Mouse (Mus musculus) kidney, adult 2 months (tissue): ENCODE measurements around the gene Dab2. TPM values are rescaled to one million over a fixed set of nuclear protein-coding genes. Genes with fewer than 3 reads are reported as not detected.
A peak's percentile ranks its signal among the peaks of the same experiment; 100 is the strongest.

Experiments used
- DNase-seq: peaks from one replicate; pipeline ENCODE4 v3.0.0; 2021
- H3K27ac ChIP-seq: fragments of 200-500 bp; 2 replicates; pipeline ENCODE4 v1.5.1; 2012; ENCODE audit warnings: low read depth, low read length, control low read depth, inconsistent platforms; ENCODE audit not compliant: insufficient read depth
- H3K27me3 ChIP-seq: fragments of 200-500 bp; replicated peaks from 2 replicates; pipeline ENCODE4 v1.6.1; 2012; ENCODE audit warnings: mild to moderate bottlenecking, moderate library complexity, low read length, inconsistent platforms; ENCODE audit not compliant: control insufficient read depth, insufficient read depth
- H3K36me3 ChIP-seq: fragments of 200-500 bp; 2 replicates; pipeline ENCODE4 v1.6.1; 2012; ENCODE audit warnings: mild to moderate bottlenecking, moderate library complexity, low read length, inconsistent platforms; ENCODE audit not compliant: control insufficient read depth, insufficient read depth
- H3K4me1 ChIP-seq: fragments of 200-500 bp; 2 replicates; pipeline ENCODE4 v1.6.1; 2011; ENCODE audit warnings: low read length; ENCODE audit not compliant: control insufficient read depth, insufficient read depth
- H3K4me3 ChIP-seq: fragments of 200-500 bp; 2 replicates; pipeline ENCODE4 v1.5.1; 2011; ENCODE audit warnings: mild to moderate bottlenecking, low read depth, low read length, control low read depth; ENCODE audit not compliant: insufficient read depth
- CTCF ChIP-seq: fragments of 200-500 bp; conservative IDR thresholded peaks from 2 replicates; pipeline ENCODE4 v1.5.1; 2011; ENCODE audit warnings: low read depth, mild to moderate bottlenecking, control low read depth, low read length, moderate library complexity, mixed read lengths; ENCODE audit not compliant: insufficient read depth, insufficient read length
- POLR2A ChIP-seq: fragments of 200-500 bp; IDR thresholded peaks from one replicate; pipeline ENCODE4 v1.6.1; 2011; ENCODE audit warnings: low read depth, low read length, control low read depth
- WGBS: fragments of 180-500 bp; shearing (Covaris S2); methylation state at CpG from one replicate; pipeline ENCODE4 v1.1.7; 2018; 5-methylcytosine and 5-hydroxymethylcytosine counted together
- polyA plus RNA-seq: library from polyadenylated mRNA; depleted of rRNA; stranded (reverse); fragments of >200 nt; gene quantifications from 2 replicates; pipeline ENCODE4 v1.2.3, GENCODE M21; 2012

Gene Dab2
- polyA plus RNA-seq, 1 experiment: 281 TPM

DNA sequence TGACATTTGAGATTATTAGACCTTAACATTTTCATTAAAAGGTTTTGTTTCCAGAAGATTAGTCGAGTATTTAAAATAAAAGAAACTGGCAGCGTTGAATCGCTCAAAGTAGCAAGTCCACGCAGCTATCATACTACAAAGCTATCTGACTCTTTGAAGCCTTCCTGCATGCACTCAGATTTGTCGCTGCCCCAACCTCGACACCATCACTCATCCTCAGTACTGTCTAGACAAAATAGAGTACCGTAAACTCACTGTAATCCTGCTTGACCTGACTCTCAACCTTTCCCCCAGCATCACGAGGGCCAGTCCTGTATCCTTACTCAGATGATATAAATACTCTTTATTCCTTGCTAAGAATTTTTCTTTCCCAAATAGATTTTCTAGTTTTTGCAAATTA, 100.5 kb downstream of the Dab2 start:
- Histone ChIP-seq H3K27me3 (no peaks in the 10 kb centered on the region), H3K4me3 (no peak overlapping the region), H3K27ac (no peak overlapping the region), H3K4me1 (peaks cover 9% of the 10 kb centered on the region; the same call in 1 of the 2 replicates), H3K36me3 (peaks cover 2% of the 10 kb centered on the region; the same call in 1 of the 2 replicates)
- 52% methylated on average over 8 of the region's 8 CpGs for WGBS
- no peak for TF ChIP-seq CTCF
- no peak for TF ChIP-seq POLR2A
- no peak for DNase-seq

DNA sequence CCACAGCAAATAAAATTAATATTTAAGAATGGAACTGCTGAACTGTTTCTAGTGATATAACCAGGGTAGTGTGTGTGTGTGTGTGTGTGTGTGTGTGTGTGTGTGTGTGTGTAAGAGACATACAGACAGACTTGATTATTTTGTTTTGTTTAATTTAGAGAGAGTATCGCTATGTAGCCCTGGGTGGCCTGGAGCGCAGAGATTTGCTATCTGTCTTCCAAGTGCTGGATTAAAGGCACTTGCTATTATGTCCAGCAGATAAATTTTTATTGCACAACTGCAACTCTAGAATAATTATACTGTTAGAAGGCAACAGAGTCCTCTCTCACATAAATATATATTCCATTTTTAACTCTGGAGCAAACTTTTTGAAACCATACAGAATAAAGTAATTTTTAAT, 102.8 kb downstream of the Dab2 start:
- peaks cover 2% of the 10 kb centered on the region; the same call in 1 of the 2 replicates for H3K36me3 ChIP-seq
- 74% methylated on average over 2 of the region's 2 CpGs for WGBS
- no peak for DNase-seq
- no peak overlapping the region for H3K4me3 ChIP-seq
- H3K4me1 ChIP-seq: peaks cover 18% of the 10 kb centered on the region
- no peaks in the 10 kb centered on the region for H3K27me3 ChIP-seq
- no peak for TF ChIP-seq POLR2A
- TF ChIP-seq CTCF: no peak
- no peak overlapping the region for H3K27ac ChIP-seq

DNA sequence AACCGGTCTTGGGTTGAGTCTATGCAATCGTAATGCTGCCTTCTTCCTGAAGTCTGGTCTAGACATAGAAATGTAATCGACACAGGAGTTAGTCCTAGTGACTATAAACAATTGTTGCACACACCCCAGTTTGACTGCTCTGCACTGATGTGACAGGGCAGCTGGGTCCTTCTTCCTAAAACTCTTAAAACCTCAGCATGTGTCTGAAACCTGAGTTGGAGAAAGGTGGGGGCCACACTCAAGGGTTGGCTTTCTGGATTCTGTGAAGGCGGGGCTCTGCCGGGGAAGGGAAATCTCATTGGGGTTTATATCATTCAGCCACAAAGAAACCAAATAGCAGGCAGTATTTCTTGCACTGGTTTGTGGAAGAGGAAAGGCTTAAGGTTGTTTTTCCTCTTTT, 104.6 kb downstream of the Dab2 start:
- no peak overlapping the region for H3K4me3 ChIP-seq
- 52% methylated on average over 5 of the region's 5 CpGs for WGBS

DNA sequence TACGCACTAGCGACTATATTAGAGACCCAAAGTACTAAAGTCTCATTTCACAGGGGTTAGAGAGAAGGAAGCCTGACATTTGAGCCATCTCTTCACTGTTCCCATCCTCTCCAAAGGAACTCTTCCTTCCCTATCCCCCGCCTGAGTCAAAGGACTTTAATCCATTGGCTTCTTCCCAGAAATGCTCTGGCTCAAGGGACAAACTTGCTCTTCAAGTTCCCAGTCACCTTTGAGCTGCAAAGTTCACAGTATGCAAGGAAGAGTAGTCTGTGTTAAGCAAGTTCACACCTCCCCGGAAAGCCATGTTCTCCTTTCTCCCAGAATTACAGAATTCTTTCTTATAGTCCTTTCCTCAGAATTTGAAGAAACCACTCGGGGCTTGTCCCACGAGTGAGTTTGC, 107.2 kb downstream of the Dab2 start:
- H3K4me1 ChIP-seq: peaks cover 25% of the 10 kb centered on the region
- no peaks in the 10 kb centered on the region; the same call in 1 of the 2 replicates for H3K36me3 ChIP-seq
- no peak overlapping the region for H3K4me3 ChIP-seq
- TF ChIP-seq CTCF (no peak), POLR2A (no peak)
- DNase-seq: peak; percentile 89
- peak overlapping the region; percentile 21 for H3K27ac ChIP-seq
- WGBS: 54% methylated on average over 6 of the region's 6 CpGs
- H3K27me3 ChIP-seq: no peaks in the 10 kb centered on the region

More for the DNA sequence above, 104.6 kb downstream of the Dab2 start:
- H3K27ac ChIP-seq: no peak overlapping the region
- H3K4me1 ChIP-seq: peaks cover 22% of the 10 kb centered on the region
- H3K36me3 ChIP-seq: no peaks in the 10 kb centered on the region; the same call in 1 of the 2 replicates
- no peaks in the 10 kb centered on the region for H3K27me3 ChIP-seq
- no peak for DNase-seq
- TF ChIP-seq CTCF: no peak
- no peak for TF ChIP-seq POLR2A

DNA sequence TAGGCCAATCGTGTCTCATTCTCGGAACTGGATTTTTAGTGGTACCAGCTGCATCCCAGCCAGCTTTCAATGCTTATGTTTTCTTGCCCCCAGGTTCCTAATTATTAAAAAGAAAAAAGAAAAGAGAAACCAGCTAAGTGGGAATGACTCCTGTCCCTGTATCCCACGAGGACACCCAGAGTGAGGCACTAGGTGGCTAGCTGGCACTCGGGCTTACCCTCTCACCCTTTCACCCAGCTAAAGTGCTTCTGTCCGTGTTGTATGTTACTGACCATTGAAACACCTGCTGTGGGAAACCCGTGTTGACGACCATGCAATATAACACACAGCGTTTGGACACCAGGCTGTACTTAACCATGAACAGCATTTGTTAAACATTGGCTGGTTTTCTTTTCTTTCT, 109.4 kb downstream of the Dab2 start:
- no peak for DNase-seq
- Histone ChIP-seq H3K4me3 (no peak overlapping the region), H3K27me3 (no peaks in the 10 kb centered on the region), H3K4me1 (peaks cover 30% of the 10 kb centered on the region), H3K27ac (no peak overlapping the region), H3K36me3 (no peaks in the 10 kb centered on the region; the same call in 1 of the 2 replicates)
- 69% methylated on average over 8 of the region's 8 CpGs for WGBS
- no peak for TF ChIP-seq POLR2A
- TF ChIP-seq CTCF: no peak

DNA sequence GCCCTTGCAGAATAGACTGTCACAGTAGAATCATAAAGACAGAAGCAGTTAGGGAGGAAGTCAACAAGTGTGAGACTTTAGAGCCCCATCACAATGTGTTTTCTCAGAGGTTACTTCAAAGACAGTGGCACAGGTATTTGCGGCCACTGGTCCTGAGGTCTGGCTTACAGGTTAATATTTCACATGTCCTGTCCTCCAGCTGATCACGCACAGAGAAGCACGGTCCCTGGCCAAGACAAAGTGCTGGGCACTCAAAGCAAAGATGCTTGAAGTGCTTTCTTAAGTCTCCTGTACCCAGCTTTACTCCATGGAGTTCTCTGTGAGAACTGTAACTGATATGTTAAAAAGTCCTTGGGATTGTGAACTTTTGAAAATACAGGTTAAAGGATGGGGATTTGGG, 110.6 kb downstream of the Dab2 start:
- no peak overlapping the region for H3K4me3 ChIP-seq
- 53% methylated on average over 3 of the region's 3 CpGs for WGBS

DNA sequence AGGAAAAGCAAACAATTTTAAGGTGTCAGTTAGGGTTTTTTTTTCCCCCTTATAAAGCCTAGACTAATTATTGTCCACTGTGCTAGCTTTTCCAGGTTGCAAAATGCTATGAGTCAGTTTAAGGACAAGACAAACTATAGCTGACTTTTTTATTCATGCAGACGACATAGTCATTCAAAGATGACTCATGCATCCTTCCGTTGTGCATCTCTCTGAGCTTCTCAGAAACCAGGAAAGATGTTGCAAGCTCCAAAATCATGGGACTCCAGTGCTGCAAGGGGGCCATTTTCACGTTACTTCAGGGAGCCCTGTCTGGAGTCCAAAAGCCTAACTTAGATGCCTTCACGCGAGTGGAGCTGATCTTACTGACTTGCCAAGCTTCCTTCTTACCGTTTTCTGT, 111.7 kb downstream of the Dab2 start:
- peaks cover 31% of the 10 kb centered on the region for H3K4me1 ChIP-seq
- TF ChIP-seq POLR2A (no peak), CTCF (no peak)
- H3K4me3 ChIP-seq: no peak overlapping the region
- H3K27me3 ChIP-seq: no peaks in the 10 kb centered on the region
- no peak for DNase-seq
- no peaks in the 10 kb centered on the region; the same call in 1 of the 2 replicates for H3K36me3 ChIP-seq
- WGBS: 52% methylated on average over 6 of the region's 6 CpGs
- H3K27ac ChIP-seq: no peak overlapping the region

More for the DNA sequence above, 110.6 kb downstream of the Dab2 start:
- Histone ChIP-seq H3K27me3 (no peaks in the 10 kb centered on the region), H3K36me3 (no peaks in the 10 kb centered on the region; the same call in 1 of the 2 replicates), H3K27ac (no peak overlapping the region), H3K4me1 (peaks cover 32% of the 10 kb centered on the region)
- no peak for TF ChIP-seq POLR2A
- TF ChIP-seq CTCF: no peak
- DNase-seq: peak; percentile 76
